Comparison of ENCODE assay signal across 8 mouse cellular contexts in genomic region chr1:159523578-159523977, GRCm38 (mm10). TPM values are rescaled to one million over a fixed set of nuclear protein-coding genes. Genes with fewer than 3 reads are reported as not detected.
DNase-seq lines count a peak whose midpoint lies in the region; ATAC-seq and TF ChIP-seq lines count a peak whose summit lies in the region.

TSS of gene Tnr (plus strand) at chr1:159523769.

- H3K4me1 ChIP-seq in forebrain, embryonic 15.5 days = peaks cover 8% of the 10 kb centered on the region; the same call in 1 of the 2 replicates
- no peaks in the 10 kb centered on the region for H3K4me1 ChIP-seq in kidney, postnatal 0 days (replicated peaks; ENCODE audit: insufficient read depth, low read length)
- no peaks in the 10 kb centered on the region; the same call in 1 of the 2 replicates for H3K4me1 ChIP-seq in liver, adult 2 months (ENCODE audit: control insufficient read depth, insufficient read depth, low read length)
- H3K4me1 ChIP-seq in olfactory bulb, adult 2 months (ENCODE audit: control insufficient read depth, insufficient read depth, low read length) = peaks cover 4% of the 10 kb centered on the region; the same call in 1 of the 2 replicates

- DNase-seq in ovary, postnatal 14 days (ENCODE audit: low spot score) = peak; percentile 7
- no peak for DNase-seq in ovary, adult 18-20 months (ENCODE audit: low spot score)
- DNase-seq in cerebellum, adult 11-12 months = peak; percentile 77
- peak; percentile 31 for DNase-seq in kidney, postnatal 0 days (ENCODE audit: low spot score)
- peak; percentile 4 for DNase-seq in liver, adult 2 months (ENCODE audit: extremely low read depth, low read depth, low spot score)

- no peaks in the 10 kb centered on the region for H3K79me2 ChIP-seq in liver, adult 2 months (ENCODE audit: control insufficient read depth, insufficient read depth, low read length)

- H3K4me2 ChIP-seq in forebrain, embryonic 15.5 days (replicated peaks) = peak within 1 kb of the TSS; percentile 51
- H3K4me2 ChIP-seq in kidney, postnatal 0 days (ENCODE audit: low read length) = no peak within 1 kb of the TSS

- TF ChIP-seq CTCF in kidney, postnatal 0 days (IDR thresholded peaks at IDR 0.05; ENCODE audit: low read depth) = peak; percentile 62
- TF ChIP-seq CTCF in liver, adult 2 months (IDR thresholded peaks at IDR 0.05; ENCODE audit: low read depth, low read length) = peak; percentile 11; the same call in 1 of the 2 replicates
- TF ChIP-seq CTCF in olfactory bulb, adult 2 months (IDR thresholded peaks at IDR 0.05; ENCODE audit: insufficient read depth, low read depth, low read length) = no peak

- H3K9me3 ChIP-seq in forebrain, embryonic 15.5 days = no peaks in the 10 kb centered on the region
- H3K9me3 ChIP-seq in kidney, postnatal 0 days (replicated peaks; ENCODE audit: low read length) = no peaks in the 10 kb centered on the region

- H3K27ac ChIP-seq in forebrain, embryonic 15.5 days (replicated peaks) = peak within 1 kb of the TSS; percentile 70
- no peak within 1 kb of the TSS for H3K27ac ChIP-seq in kidney, postnatal 0 days
- no peak within 1 kb of the TSS for H3K27ac ChIP-seq in liver, adult 2 months (replicated peaks; ENCODE audit: insufficient read depth, low read depth, low read length)
- peak within 1 kb of the TSS; percentile 77 for H3K27ac ChIP-seq in olfactory bulb, adult 2 months (ENCODE audit: insufficient read depth, low read depth, low read length)

- WGBS in forebrain, embryonic 15.5 days = 0% methylated on average over 8 of the region's 8 CpGs
- 8% methylated on average over 8 of the region's 8 CpGs for WGBS in kidney, postnatal 0 days
- 6% methylated on average over 8 of the region's 8 CpGs for WGBS in liver, adult 2 months
- WGBS in olfactory bulb, adult 2 months = under 1% methylated on average over 8 of the region's 8 CpGs

- H3K27me3 ChIP-seq in forebrain, embryonic 15.5 days = 0 out of 2 replicates have a peak, but pooled peaks cover 5% of the 10 kb centered on the region
- no peaks in the 10 kb centered on the region for H3K27me3 ChIP-seq in kidney, postnatal 0 days (ENCODE audit: insufficient read depth, low read length)
- H3K27me3 ChIP-seq in liver, adult 2 months (ENCODE audit: control insufficient read depth, insufficient read depth, low read length) = no peaks in the 10 kb centered on the region; the same call in 1 of the 2 replicates

- no peak for TF ChIP-seq POLR2A in liver, adult 2 months (IDR thresholded peaks at IDR 0.05; ENCODE audit: extremely low read depth, insufficient read depth, low read length)
- TF ChIP-seq POLR2A in olfactory bulb, adult 2 months (IDR thresholded peaks at IDR 0.05; ENCODE audit: insufficient read depth, low read depth, low read length) = 0 out of 2 replicates have a peak, but pooled peaks have one; percentile 17

- ATAC-seq in forebrain, embryonic 15.5 days (replicated peaks) = peak; percentile 92
- ATAC-seq in kidney, postnatal 0 days (replicated peaks; ENCODE audit: low FRiP score, low read depth) = no peak
- ATAC-seq in erythroid progenitor cell, adult 5-6 weeks (replicated peaks; ENCODE audit: low FRiP score, poor library complexity, severe bottlenecking) = no peak

- H3K36me3 ChIP-seq in forebrain, embryonic 15.5 days = no peaks in the 10 kb centered on the region
- H3K36me3 ChIP-seq in kidney, postnatal 0 days (ENCODE audit: insufficient read depth, low read length) = no peaks in the 10 kb centered on the region
- no peaks in the 10 kb centered on the region for H3K36me3 ChIP-seq in liver, adult 2 months (ENCODE audit: control insufficient read depth, insufficient read depth, low read length)

- H3K9ac ChIP-seq in forebrain, embryonic 15.5 days (replicated peaks) = peak within 1 kb of the TSS; percentile 56
- H3K9ac ChIP-seq in kidney, postnatal 0 days (ENCODE audit: low read depth, low read length) = no peak within 1 kb of the TSS
- no peak within 1 kb of the TSS for H3K9ac ChIP-seq in liver, adult 2 months (ENCODE audit: low read depth, low read length)

- peak within 1 kb of the TSS; percentile 49 for H3K4me3 ChIP-seq in forebrain, embryonic 15.5 days
- no peak within 1 kb of the TSS for H3K4me3 ChIP-seq in kidney, postnatal 0 days (replicated peaks; ENCODE audit: low read depth, low read length)
- H3K4me3 ChIP-seq in liver, adult 2 months (ENCODE audit: insufficient read depth, low read depth, low read length) = no peak within 1 kb of the TSS
- peak within 1 kb of the TSS; percentile 64 for H3K4me3 ChIP-seq in olfactory bulb, adult 2 months (ENCODE audit: insufficient read depth, low read depth, low read length)

RNA-seq across cellular contexts. Expression of gene Tnr, which starts in this region (rescaled TPM):
- 5.5 and 6.7 TPM in 2 replicates for polyA plus RNA-seq in forebrain, embryonic 15.5 days (2015; fragmentation: Nextera tagmentation; extraction: Ambion mirVana)
- not detected in 2 replicates for polyA plus RNA-seq in kidney, postnatal 0 days (2015; fragmentation: Nextera tagmentation; extraction: Ambion mirVana)
- 0.07 TPM in 1 of 2 replicates, not detected in the other for total RNA-seq in liver, adult 2 months (2014; rRNA removed)
- polyA plus RNA-seq in liver, adult 2 months (2012; rRNA removed) = not detected in 2 replicates
- polyA plus RNA-seq in olfactory bulb, adult 2 months (2012; ENCODE audit: insufficient read depth, insufficient read length, low replicate concordance, missing spikeins) = 62.3 TPM in 1 of 2 replicates, not detected in the other
- not detected in 2 replicates for total RNA-seq in erythroid progenitor cell, adult 5-6 weeks (2015; ENCODE audit: low replicate concordance)
- total RNA-seq in erythroid progenitor cell, adult 5-6 weeks (2017; ENCODE audit: low replicate concordance) = not detected in 2 replicates

Comparison
In these comparisons a context has a peak if more than half of its experiments do, and no peak if none do; other contexts are left out.
1. Peak in DNase-seq in kidney, postnatal 0 days; RNA of the gene not detected or under 1 TPM.
2. Peak in DNase-seq in liver, adult 2 months; RNA of the gene not detected or under 1 TPM.
3. H3K27ac ChIP-seq: peak in forebrain, embryonic 15.5 days (single experiment) and olfactory bulb, adult 2 months (single experiment); none in kidney, postnatal 0 days (single experiment) and liver, adult 2 months (single experiment).
4. H3K4me3 ChIP-seq: peak in forebrain, embryonic 15.5 days (single experiment) and olfactory bulb, adult 2 months (single experiment); none in kidney, postnatal 0 days (single experiment) and liver, adult 2 months (single experiment).